Mouse (Mus musculus) layer of hippocampus, adult 2 months (tissue): Measurements from ENCODE around the gene Agpat3. TPM values are rescaled to one million over a fixed set of nuclear protein-coding genes. Genes with fewer than 3 reads are reported as not detected.

Source experiments
- DNase-seq, 2 experiments: peaks; one replicate each; pipeline ENCODE4 v3.0.0; 2022; ENCODE audit warnings: low spot score in 2 of 2
- H3K27ac ChIP-seq: fragments of 200-600 bp; 2 replicates; pipeline ENCODE4 v1.8.1; 2022
- H3K4me3 ChIP-seq: fragments of 200-600 bp; 2 replicates; pipeline ENCODE4 v1.8.1; 2022; ENCODE audit warnings: mild to moderate bottlenecking
- CTCF ChIP-seq: fragments of 200-600 bp; conservative IDR thresholded peaks from 2 replicates; pipeline ENCODE4 v1.8.1; 2022; ENCODE audit warnings: antibody characterized with exemption, mild to moderate bottlenecking, moderate library complexity
- total RNA-seq, 2 experiments: library from RNA; stranded (reverse); gene quantifications; 2 replicates each; pipeline ENCODE4 v1.2.3; 2021

The Agpat3 gene
- total RNA-seq, 2 experiments from 2014 or later = 207 to 216 TPM

DNA sequence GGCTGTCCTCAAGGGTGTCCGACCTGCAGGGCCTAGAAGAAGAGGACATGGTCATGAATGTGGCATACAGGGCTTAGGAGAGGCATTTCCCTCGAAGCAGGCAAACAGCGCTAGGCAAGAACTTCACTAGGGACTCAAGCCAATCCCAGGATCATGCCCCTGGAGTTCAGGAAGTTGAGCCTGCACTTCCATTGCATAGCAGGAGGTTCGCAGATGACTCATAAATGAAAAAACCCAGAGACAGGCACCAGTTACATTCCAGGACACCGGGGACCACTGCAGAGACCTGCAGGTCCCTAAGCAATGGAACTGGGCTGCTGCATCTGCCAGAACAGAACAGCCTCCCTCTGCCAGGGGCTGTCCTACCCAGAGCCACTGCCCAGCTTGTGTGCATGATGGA is 23.0 kb downstream of the Agpat3 start:
- Histone ChIP-seq H3K4me3 (no peak overlapping the region), H3K27ac (no peak overlapping the region)
- TF ChIP-seq CTCF = no peak
- DNase-seq = no peak

GRCm38 (mm10) chr10:78328011-78328575 is 24.2 kb downstream of the Agpat3 start:
- no peak for DNase-seq
- Histone ChIP-seq H3K27ac (no peak overlapping the region), H3K4me3 (no peak overlapping the region)
- TF ChIP-seq CTCF = no peak

- no peak for TF ChIP-seq CTCF
- peak in 1 of 2 experiments; percentile 21 for DNase-seq
- Histone ChIP-seq H3K4me3 (no peak overlapping the region), H3K27ac (no peak overlapping the region)
These were observed 26.2 kb downstream of the Agpat3 start for GRCm38 (mm10) chr10:78325916-78326647.

GRCm38 (mm10) chr10:78324556-78325164 is 27.6 kb downstream of the Agpat3 start:
- Histone ChIP-seq H3K27ac (peak overlapping the region; percentile 88; the same call in 1 of the 2 replicates), H3K4me3 (no peak overlapping the region)
- TF ChIP-seq CTCF = no peak
- DNase-seq = no peak

- DNase-seq = peak; percentile 62 to 66
- Histone ChIP-seq H3K27ac (peak overlapping the region; percentile 88), H3K4me3 (peak overlapping the region; percentile 24; the same call in 1 of the 2 replicates)
- TF ChIP-seq CTCF = no peak
These were observed 28.9 kb downstream of the Agpat3 start for GRCm38 (mm10) chr10:78323214-78323880.

DNA sequence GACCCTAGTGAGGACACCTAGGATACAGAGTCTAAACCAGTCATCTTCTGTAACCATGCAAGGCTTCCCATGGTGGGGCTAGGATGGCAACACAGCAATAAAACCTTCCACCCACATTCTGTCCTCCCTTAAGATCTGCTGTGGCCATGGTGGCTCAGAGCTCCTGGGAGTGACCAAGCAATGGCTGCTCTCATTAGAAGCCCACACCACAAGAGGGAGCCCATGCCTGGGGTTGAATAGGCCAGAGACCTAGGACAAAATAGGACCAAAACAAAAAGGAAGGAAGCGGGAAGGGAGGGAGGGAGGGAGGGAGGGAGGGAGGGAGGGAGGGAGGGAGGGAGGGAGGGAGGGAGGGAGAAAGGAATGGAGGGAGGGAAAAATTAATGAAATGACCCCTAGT is 29.5 kb downstream of the Agpat3 start:
- no peak for DNase-seq
- TF ChIP-seq CTCF = peak; percentile 60
- Histone ChIP-seq H3K27ac (peak overlapping the region; percentile 88), H3K4me3 (no peak overlapping the region)

DNA sequence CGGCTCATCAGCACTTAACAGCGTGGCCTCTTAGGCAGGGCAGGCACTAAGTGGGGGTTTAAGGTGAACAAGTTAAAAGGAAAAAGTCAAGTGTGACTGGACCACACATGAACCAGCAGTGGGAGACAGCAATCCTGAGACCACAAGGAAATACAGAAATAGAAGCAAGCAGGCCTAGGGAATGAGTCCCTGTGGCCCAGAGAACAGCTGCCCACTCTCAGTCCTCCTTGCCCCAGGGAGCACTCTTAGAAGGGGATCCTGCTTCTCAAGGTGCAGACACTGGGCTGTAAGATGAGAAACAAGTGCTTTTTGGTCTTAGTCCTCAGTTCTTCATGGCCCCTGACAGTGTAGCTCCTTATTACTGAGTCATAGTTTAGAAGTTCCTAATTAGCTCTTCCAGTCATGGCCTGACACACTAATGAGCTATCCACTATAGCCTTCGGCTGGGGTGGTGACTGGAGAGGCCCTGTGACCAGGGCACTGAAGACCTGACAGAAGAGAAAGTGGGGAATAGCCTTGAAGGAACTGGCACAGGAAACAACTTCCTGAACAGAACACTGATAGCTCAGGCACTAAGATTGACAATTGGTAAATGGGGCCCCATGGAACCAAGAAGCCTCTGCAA is 31.0 kb downstream of the Agpat3 start:
- Histone ChIP-seq H3K27ac (peak overlapping the region; percentile 12; the same call in 1 of the 2 replicates), H3K4me3 (no peak overlapping the region)
- no peak for DNase-seq
- TF ChIP-seq CTCF = no peak

- no peak overlapping the region for H3K4me3 ChIP-seq
- DNase-seq = no peak
- peak overlapping the region; percentile 12; the same call in 1 of the 2 replicates for H3K27ac ChIP-seq
- TF ChIP-seq CTCF = no peak
These were observed 31.8 kb downstream of the Agpat3 start for GRCm38 (mm10) chr10:78320526-78320925.

DNA sequence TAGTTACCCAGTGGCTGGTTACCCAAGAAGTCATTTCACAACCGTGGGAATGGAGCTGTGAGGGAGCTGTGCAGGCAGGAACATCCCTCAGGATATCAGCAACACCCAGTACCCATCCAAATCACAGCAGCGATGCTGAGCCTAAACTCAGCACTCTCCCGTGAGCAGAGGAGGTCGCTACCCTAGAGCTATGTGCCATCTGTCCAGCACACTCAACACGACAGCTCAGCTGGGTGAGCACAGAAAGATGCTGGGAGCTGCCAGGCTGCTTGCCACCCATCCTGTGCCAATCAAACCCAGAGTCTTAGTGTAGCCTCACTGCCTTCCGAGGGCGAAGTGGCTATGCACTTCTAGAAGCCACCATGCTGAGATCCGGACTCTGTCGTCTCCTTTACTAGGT is 32.3 kb downstream of the Agpat3 start:
- TF ChIP-seq CTCF = no peak
- H3K27ac ChIP-seq = peak overlapping the region; percentile 12
- no peak overlapping the region for H3K4me3 ChIP-seq
- DNase-seq = no peak

- TF ChIP-seq CTCF = no peak
- H3K27ac ChIP-seq = no peak overlapping the region
- DNase-seq = no peak
- no peak overlapping the region for H3K4me3 ChIP-seq
These were observed 34.9 kb downstream of the Agpat3 start for GRCm38 (mm10) chr10:78317270-78317923.

DNA sequence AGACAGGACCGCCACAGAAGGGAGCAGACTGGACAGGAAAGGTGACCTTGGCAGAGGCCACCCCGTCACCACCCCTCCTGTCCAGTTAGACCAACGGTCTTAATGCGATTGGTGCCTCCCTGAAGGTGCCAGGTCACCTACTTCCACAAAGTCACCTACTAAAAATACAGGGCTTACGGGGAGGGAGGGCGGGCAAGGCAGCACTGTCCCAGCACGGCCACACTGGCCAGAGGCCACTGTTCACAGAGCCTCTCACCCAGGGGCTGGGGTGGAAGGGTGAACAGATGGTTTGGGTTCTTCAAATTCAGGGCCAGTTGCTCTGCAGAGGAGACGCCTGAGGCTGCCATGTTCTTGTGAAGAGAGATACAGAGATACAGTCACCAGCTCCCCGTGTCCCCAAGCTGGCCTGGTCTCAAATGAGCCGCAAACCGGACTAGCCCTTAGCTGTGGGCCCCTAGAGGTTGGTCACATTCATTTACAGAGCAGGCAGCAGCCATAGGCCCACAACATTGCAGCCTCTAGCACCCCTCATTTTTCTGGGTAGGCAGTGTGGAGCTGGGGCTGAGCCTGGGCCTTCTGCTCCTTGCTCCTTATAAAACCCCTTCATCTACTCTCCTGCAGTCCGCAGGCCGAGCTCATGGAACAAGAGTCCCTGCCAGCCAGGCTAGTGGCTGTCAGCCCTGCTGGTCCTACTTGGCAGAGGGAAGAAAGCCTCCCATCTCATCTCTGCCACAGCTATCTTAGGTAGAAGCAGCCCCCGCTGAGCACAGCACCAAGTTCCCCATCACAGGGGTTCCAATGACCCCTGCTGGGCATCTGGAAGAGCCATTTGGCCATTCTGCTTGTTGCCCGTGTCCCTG is 35.8 kb downstream of the Agpat3 start:
- no peak overlapping the region for H3K4me3 ChIP-seq
- no peak for DNase-seq
- TF ChIP-seq CTCF = no peak
- peak overlapping the region; percentile 0; the same call in 1 of the 2 replicates for H3K27ac ChIP-seq
